Mouse (Mus musculus): Measurements from ENCODE around the gene Pkp2. TPM values are rescaled to one million over a fixed set of nuclear protein-coding genes. Genes with fewer than 3 reads are reported as not detected.
"Not testable (repeated sequence)": the region's sequence is repeated elsewhere in the genome, so short reads cannot be mapped to it uniquely, and the experiment has no call there.

Pkp2 gene
- 36.0 and 45.9 TPM in 2 replicates for polyA plus RNA-seq (2012; rRNA removed)

GRCm38 (mm10) chr16:16213079-16213760, at the start of gene Pkp2:
TSS of gene Pkp2 (plus strand) at chr16:16213318.
- DNase-seq (ENCODE audit: low read depth), result no peak

GRCm38 (mm10) chr16:16197374-16197773, 15.7 kb upstream of the Pkp2 start:
- no peak for DNase-seq (ENCODE audit: low read depth)

GRCm38 (mm10) chr16:16201991-16202390, 11.1 kb upstream of the Pkp2 start:
- not testable (repeated sequence) for DNase-seq (ENCODE audit: low read depth)

- DNase-seq (ENCODE audit: low read depth), result no peak
Measured at GRCm38 (mm10) chr16:16204648-16205047, 8.5 kb upstream of the Pkp2 start.

GRCm38 (mm10) chr16:16212723-16213078, 417 bp upstream of the Pkp2 start:
- no peak for DNase-seq (ENCODE audit: low read depth)

GRCm38 (mm10) chr16:16213761-16214305, 715 bp downstream of the Pkp2 start:
- no peak for DNase-seq (ENCODE audit: low read depth)

- DNase-seq (ENCODE audit: low read depth), result no peak
Measured at GRCm38 (mm10) chr16:16215645-16216387, 2.7 kb downstream of the Pkp2 start.

GRCm38 (mm10) chr16:16216934-16217333, 3.8 kb downstream of the Pkp2 start:
- no peak for DNase-seq (ENCODE audit: low read depth)

- DNase-seq (ENCODE audit: low read depth), result no peak
Measured at GRCm38 (mm10) chr16:16219835-16220234, 6.7 kb downstream of the Pkp2 start.

GRCm38 (mm10) chr16:16222651-16223050, 9.5 kb downstream of the Pkp2 start:
- DNase-seq (ENCODE audit: low read depth), result no peak

- no peak for DNase-seq (ENCODE audit: low read depth)
Measured at GRCm38 (mm10) chr16:16224506-16224924, 11.4 kb downstream of the Pkp2 start.

- no peak for DNase-seq (ENCODE audit: low read depth)
Measured at GRCm38 (mm10) chr16:16225828-16226227, 12.7 kb downstream of the Pkp2 start.

- no peak for DNase-seq (ENCODE audit: low read depth)
Measured at GRCm38 (mm10) chr16:16230439-16230838, 17.3 kb downstream of the Pkp2 start.

GRCm38 (mm10) chr16:16233919-16234318, 20.8 kb downstream of the Pkp2 start:
- no peak for DNase-seq (ENCODE audit: low read depth)

- not testable (repeated sequence) for DNase-seq (ENCODE audit: low read depth)
Measured at GRCm38 (mm10) chr16:16236681-16237080, 23.6 kb downstream of the Pkp2 start.

GRCm38 (mm10) chr16:16238356-16238755, 25.2 kb downstream of the Pkp2 start:
- DNase-seq (ENCODE audit: low read depth), result no peak

- DNase-seq (ENCODE audit: low read depth), result no peak
Measured at GRCm38 (mm10) chr16:16244711-16245110, 31.6 kb downstream of the Pkp2 start.

- no peak for DNase-seq (ENCODE audit: low read depth)
Measured at GRCm38 (mm10) chr16:16250470-16250869, 37.4 kb downstream of the Pkp2 start.

GRCm38 (mm10) chr16:16253326-16254074, 40.4 kb downstream of the Pkp2 start:
- DNase-seq (ENCODE audit: low read depth), result no peak

- DNase-seq (ENCODE audit: low read depth), result no peak
Measured at GRCm38 (mm10) chr16:16255217-16255616, 42.1 kb downstream of the Pkp2 start.

- no peak for DNase-seq (ENCODE audit: low read depth)
Measured at GRCm38 (mm10) chr16:16255874-16256273, 42.8 kb downstream of the Pkp2 start.

GRCm38 (mm10) chr16:16256672-16257071, 43.6 kb downstream of the Pkp2 start:
- DNase-seq (ENCODE audit: low read depth), result no peak

All from gonadal fat pad, adult 2 months (tissue).